Mouse (Mus musculus): ENCODE data around the gene Gm3558.
"Not testable (repeated sequence)": the region's sequence is repeated elsewhere in the genome, so short reads cannot be mapped to it uniquely, and the experiment has no call there.

Gene Gm3558

GRCm38 (mm10) chr14:7568382-7568781, at the start of gene Gm3558:
Gene Gm3558, minus strand, starts transcription at chr14:7568566.
- not testable (repeated sequence) for DNase-seq (ENCODE audit: low spot score)

GRCm38 (mm10) chr14:7595492-7595891, 27.1 kb upstream of the Gm3558 start, which contains the start of gene Gm10338:
Gene Gm10338, minus strand, starts transcription at chr14:7595592.
- not testable (repeated sequence) for DNase-seq (ENCODE audit: low spot score)

GRCm38 (mm10) chr14:7567890-7568289, 476 bp downstream of the Gm3558 start:
- DNase-seq (ENCODE audit: low spot score): not testable (repeated sequence)

GRCm38 (mm10) chr14:7567266-7567665, 1.1 kb downstream of the Gm3558 start:
- DNase-seq (ENCODE audit: low spot score): not testable (repeated sequence)

Data from spleen, adult 12 weeks (tissue).